Mouse (Mus musculus) kidney, adult 18-20 months (tissue): ENCODE results near the gene Igfbpl1.

Experiments
- DNase-seq: peaks from one replicate; pipeline ENCODE4 v3.0.0; 2021

Gene Igfbpl1

DNA sequence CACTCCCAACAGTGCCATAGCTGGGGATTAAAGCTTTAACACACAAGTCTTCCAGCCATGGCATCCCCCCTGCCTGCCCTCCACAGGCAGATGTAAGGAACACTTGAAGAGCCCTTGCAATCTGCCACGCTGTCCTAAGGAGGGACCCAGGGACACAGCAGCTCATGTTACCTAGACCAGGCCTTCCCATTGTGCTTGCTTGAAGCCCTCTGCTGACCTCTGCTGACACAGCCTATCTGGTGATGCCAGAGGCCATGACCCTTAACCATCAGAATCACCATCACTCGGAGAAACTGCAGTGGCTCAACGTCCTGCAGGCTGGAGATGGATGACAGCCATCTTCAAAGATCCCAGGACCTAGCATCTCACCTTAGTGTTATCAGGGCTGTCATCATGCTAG, 4.7 kb downstream of the Igfbpl1 start:
- no peak for DNase-seq

DNA sequence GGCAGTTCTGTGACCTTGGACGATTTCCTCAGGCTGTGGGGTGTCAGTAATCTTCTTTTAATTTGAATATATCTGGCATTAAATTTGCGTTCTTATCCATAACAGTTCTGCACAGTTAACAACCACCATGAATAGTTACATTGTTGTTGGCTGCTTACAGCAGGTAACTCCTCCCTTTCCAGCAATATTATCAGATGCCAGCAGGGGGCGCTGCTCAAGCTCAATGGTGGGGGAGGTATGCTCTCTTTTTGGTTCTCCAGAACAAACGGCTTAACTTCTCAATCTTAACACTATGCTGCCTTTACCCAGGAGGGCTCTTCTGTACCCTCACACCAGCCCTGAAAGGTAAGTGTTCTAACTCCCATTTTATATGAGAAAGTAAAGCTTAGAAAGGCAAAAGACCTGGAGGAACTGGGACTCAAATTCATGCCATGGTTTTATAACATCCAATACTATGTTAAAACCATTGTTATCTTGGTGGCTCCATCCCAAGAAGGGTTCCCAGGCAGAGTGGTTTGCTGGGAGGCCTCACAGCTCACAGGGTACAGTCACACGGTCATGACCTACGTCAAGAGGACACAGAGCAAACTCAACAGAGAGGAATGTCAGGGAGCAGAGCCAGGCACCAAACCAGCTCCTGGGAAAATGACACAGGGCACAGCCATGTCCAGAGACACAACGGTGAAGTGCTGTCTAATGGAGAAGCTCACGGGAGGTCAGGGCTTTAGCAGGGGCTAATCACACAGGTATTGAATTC, 6.5 kb downstream of the Igfbpl1 start:
- DNase-seq, result peak; percentile 64

DNA sequence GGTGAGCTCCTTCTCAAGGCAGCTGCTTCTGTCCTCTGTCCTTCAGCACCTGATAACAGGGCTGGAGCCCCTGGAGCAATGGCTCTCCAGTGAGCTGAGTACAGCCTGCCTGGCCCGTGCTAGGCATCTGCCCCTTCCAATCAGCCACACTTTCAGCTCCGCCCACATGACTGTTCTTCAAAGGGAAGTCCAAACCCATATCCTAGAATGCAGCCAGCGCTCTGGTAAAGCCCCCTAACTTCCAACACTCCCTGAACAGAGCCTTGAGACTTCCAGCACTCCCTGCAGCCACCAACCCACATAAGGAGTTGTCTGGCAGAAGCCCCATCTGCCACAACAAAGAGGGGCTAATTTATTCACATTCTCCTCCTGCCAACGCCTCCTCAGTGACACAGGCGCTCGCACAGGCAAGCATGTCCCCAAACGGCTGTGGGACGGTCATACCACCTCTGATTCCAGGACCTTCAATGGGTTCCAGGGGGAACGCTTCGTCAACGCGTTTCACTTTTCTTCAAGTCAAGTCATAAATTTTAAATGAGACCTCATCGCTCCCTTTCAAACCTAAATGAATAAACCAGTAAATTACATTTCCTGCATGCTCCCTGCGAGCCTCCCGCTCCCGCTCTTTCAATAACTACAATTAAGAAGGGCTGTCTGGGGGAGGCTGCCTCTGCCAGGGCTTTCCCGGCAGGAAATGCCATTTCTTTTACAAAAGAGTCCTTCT, 7.4 kb downstream of the Igfbpl1 start:
- DNase-seq, result peak; percentile 3

DNA sequence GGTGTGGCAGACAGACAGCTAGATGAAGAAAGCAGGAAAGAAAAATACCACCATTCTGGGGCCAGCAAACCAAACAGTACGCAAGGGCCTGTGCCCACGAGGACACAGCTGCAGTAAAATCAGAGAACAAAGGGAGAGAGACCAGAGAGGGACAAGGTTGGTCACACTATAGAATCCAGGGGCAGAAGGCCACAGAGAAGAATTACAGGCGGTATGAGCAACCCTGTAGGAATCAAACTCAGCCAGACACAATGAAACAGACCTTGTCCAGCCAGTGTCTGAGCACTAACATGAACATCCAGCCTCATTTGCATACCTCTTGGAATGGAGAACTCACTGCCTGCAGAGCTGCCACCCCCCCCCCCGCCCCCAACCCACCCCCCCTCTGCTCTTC, 7.9 kb downstream of the Igfbpl1 start:
- DNase-seq, result no peak

DNA sequence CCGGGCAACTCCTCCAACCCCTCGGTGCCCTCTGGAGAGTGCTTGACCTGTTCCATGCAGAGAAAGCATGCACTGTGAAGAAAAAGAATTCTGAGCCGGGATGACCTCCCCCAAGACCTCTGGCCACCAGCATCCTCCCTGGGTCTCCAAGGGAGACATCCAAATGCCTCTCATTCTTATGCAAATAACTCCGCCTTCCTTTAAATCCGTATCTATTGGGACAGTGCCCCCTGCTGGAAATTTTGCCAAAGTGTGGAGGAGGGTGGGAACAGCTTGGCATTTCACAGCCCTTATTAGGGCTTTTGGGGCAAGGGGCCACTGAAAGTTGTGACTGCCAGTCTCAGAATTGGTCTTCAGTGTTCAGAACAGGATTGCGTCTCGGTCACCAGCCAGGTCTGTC, 11.2 kb downstream of the Igfbpl1 start:
- DNase-seq, result peak; percentile 51

DNA sequence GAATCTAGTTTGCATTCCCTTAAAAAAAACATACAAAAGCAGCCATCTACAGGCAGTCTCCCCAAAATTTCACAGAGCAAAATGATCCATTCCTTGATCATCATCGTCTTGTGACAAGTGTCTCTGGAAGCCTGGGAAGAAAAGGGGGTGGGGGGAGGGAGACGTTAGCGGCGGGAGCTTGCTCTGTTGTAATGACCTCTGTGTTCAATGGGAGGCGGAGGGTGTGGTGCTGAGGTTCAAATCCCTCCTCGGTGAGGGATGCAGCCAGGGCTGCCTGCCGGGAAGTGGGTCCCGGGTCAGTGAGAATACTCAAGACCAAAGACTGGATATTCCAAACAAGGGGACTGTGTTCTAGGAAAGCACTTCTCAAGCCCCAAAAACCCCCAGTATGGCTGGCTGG, 15.5 kb downstream of the Igfbpl1 start:
- DNase-seq, result no peak

DNA sequence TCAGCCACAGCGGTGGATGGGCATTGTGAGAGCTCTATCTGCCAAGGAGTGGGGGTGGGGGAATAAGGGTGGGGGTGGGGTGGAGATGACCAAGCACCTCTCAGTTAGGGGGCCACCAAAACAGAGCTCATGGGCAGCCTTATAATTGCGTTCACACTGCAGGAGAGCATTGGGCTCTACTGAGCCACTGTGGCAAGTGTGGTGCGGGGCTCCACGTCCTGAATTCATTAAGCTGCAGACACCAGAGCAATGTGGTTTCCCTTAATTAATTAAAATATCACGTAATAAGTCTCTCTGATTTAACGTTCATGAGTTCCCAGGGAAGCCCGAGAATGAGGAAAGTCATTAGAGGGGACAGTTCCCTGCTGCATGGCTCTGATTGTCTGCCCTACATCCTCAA, 18.7 kb downstream of the Igfbpl1 start:
- DNase-seq, result no peak

DNA sequence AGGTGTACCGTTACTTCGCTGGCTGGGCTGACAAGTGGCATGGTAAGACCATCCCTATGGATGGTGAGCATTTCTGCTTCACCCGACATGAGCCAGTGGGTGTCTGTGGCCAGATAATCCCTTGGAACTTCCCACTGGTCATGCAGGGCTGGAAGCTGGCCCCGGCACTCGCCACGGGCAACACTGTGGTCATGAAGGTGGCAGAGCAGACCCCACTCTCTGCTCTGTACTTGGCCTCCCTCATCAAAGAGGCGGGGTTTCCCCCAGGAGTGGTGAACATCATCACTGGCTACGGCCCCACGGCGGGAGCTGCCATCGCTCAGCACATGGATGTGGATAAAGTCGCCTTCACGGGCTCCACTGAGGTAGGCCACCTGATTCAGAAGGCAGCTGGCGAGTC, 23.8 kb downstream of the Igfbpl1 start:
- no peak for DNase-seq

DNA sequence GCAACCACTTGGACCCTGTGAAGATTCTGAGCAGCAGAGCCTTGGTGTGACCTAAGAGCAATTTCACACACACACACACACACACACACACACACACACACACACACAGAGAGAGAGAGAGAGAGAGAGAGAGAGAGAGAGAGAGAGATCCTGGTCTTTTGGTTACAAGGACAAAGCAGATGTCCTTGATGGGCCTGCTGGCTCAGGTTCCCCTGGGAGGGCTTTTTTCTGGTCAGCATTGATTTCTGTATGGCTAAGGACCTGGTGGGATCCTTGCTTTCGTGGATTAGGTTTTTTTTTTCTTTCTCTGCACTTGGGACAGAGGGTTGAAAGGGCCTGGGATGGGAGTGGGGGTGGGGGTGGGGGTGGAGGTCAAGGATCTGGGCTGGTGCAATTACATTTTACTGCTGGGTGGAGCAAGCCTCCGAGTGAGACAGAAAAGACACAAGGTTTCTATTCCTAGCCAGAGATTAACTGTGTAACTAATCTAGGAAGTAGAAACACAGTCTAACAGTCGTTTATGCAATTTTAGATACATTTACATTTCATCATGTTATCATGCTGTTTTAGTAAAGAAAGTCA, 26.7 kb downstream of the Igfbpl1 start:
- no peak for DNase-seq

DNA sequence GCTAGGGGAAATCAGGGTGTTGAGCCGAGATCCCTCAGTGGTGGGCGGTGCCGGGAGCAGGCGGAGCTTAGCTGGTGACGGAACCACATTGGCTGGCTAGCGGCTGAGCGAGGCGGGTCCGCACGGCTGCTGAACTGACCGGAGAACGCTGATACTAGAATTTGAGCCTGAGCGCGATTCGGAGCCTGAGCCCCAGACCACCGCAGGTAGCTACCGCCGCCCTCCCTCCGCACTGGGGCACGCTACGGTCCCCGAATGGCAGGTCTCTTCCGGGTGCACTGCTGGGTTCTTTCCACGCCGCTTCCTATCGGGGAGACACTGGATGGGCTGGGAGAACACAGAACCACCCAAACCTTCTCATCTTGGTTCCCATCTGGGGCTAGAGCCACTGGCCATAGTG, 27.8 kb downstream of the Igfbpl1 start, which contains the start of gene Aldh1b1:
TSS of gene Aldh1b1 (plus strand) at position 59 of the 400 bp plus-strand sequence.
- peak; percentile 73 for DNase-seq

DNA sequence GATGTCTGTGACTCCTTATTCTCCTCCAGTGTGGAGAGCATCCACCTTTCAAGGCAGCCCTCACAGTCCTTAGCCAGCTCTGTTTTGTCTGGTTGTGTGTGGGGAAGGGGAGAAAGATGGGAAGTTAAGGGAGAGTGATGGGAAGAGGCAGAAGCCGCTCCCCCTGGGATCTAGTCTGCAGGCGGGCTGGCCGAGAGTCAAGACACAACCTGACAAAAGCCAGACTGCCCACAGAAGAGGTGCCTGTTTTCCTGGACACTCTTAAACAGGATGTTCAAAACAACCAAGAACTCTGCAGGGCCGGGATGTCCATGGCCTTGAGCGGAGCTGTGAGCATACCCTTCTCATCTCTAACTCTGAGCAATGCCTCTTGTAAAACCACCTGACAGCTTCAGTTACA, 30.0 kb downstream of the Igfbpl1 start:
- DNase-seq, result no peak

DNA sequence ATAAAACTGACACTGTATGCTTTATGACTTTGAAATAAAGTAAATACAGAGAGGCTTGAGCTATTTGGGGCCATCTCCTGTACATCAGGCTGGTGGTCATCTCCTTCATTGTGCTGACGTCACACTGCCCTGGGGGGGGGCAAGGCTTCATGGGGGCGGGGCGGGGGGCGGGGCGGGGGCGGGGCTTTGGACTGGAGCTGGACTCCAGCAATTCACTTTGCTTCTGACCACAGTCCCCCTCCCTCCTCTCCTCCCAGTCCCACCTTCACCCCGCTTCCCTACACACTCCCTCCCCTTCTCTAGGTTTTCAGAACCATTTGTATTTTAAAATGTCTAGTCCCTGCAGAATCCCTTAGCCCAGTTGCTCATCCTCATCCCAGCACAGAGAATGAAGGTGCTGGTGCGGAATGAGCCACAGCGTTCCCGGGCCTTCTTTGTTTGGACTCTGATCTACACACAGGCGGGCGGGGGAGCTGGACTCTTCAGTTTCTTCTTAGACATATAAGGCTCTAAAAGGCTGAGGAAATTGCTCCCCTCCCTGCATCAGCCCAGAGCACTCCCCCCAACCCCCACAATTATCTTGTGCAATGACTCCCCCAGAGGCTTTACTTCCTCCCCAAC, 31.4 kb downstream of the Igfbpl1 start:
- peak; percentile 32 for DNase-seq

DNA sequence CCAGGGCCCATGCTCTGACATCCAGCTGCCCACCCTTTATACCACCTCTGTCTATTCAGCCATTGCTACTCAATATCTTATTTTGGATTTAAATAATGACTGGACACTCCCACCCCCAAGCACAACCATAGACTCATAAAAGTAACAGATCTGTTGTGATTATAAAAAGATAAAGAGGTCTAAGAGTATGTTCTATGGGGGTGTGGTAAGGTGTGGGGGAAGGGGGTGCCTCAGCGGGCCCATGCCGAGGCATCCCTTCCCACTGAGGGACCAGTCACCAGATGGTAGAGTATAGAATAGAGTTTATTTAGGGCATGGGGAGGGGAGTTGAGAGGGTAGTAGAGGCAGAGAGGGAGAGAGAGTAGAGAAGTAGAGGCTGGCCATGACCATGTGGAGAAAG, 36.7 kb downstream of the Igfbpl1 start:
- no peak for DNase-seq

DNA sequence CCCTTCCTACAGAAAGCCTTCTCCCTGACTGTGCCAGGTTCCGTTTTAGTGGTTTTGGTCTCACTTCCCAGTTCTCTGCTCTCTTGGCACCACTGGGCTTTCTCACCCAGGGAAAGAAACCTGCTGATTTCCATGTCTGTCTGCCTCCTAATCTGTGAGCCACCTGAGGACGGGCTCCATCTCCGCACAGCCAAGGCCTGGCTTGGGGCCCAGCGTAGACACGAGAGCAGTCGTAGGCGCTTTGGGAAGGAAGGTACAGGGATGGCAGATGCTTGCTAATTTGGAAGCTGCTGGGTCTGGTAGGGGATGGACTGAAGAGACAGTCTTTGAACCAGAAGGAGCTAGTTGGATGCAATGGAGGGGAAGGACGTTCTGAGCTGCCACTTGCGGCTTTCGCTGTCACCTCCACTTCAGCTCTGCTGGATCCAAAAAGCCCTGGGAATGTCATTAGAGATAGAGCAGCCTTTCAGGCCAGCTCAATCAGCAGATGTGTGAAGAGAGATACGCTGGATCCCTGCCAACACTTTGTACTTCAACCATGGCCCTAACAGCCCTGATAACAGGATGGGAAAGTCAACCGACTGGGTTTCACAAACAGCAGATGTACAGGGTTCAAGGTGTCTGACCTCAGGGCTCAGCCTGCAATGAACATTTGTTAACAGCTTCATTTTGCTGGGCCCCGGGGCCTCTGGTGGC, 37.3 kb downstream of the Igfbpl1 start:
- peak; percentile 8 for DNase-seq

DNA sequence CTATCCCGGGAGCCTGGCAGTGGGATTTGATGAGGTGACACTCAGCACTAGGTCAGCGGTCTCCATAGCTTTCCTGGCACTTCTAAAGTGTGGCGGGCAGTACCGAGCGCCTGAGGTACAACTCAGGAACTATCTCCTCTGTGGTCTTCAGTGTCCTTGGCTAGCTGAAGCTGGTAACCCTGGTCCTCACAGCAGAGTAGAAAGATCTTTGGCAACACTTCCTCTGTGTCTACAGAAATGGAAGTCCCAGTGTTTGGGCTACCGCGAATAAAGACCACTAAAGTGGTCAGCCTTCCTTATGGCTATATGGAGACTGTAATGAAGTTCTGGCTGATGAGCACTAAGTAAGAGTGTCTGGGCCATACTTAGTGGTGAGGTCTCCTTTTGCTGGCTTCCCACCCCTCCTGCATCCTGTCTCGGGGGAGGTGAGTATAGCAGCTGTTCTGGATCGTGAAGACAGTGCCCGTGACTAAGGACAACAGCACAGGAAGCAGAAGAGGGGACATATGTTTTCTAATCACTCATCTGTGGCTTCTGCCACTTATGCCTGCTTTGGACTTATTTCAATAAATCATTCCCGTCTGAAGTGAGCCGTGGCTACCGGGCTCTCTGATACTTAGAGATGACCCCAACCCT, 38.2 kb downstream of the Igfbpl1 start:
- DNase-seq, result no peak

DNA sequence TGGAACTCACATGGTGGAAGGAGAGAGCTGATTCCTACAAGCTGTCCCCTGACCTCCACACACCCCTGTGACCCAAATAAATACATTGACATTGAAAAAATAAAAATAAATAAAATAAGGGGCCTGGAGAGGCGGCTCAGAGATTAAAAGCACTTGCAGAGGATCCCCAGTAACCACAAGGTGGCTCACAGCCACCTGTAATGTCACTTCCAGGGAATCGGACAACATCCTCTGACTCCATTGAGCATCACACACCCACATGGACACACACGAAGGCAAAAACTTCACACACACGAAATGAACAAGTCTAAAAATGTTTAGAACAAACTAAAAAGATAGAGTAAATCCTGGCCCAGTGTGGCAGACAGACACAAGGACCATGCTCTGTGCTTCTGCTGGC, 40.0 kb downstream of the Igfbpl1 start:
- DNase-seq, result no peak

DNA sequence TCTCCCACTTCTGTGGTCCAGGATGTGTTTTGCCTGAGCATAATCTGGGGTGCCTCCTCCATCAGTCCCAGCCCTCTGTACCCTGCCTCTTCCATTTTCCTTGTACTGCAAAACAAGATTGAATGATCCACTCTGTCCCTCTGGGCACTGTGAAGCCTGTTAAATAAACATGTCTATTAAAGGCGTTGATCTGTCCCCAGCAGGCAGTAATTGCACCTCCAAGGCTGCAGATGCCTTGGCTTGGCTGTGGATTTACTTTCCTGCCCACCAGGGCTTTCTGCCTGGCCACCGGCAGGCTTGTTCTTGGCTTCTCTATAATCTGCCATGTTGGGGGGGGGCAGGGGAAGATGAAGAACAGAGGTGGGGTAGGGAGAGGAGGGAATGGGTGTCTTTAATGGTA, 40.8 kb downstream of the Igfbpl1 start:
- no peak for DNase-seq

DNA sequence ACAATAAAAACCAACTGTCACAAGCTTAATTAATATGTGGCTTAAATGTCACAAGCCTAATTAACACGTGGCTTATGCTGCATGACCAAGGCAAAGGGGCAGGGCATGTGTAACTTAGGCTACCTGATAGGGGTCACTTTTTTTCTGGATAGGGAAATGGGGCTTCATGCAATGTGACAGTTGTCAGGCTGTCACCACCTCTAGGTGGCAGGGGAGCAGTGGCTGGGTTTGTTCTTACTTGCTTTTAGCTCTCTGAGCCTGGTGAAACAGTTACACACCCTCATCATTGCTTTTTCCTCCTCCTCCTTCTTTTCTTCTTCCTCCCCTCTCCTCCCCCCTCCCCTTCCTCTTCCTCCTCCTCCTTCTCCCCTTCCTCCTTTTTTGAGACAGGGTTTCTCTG, 43.1 kb downstream of the Igfbpl1 start:
- DNase-seq, result no peak

DNA sequence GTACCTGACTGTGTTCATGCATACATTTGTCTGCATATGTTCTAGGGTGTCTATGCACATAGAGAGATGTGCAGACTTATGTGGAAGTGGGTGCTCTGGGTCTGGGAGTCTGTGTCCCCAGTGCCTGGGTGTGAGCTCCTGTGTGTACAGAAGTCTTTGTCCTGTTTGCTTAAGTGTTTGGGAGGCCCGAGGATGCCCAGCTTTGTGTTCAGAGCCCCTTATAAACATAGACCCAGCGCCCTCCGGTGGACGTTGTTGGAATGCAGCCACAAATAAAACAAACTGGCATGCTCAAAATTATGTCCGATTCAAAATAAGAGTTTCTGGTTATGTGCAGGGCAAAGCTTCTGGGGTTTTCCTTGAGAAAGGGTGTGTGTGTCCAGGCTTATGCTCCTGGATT, 55.1 kb downstream of the Igfbpl1 start:
- peak; percentile 49 for DNase-seq

DNA sequence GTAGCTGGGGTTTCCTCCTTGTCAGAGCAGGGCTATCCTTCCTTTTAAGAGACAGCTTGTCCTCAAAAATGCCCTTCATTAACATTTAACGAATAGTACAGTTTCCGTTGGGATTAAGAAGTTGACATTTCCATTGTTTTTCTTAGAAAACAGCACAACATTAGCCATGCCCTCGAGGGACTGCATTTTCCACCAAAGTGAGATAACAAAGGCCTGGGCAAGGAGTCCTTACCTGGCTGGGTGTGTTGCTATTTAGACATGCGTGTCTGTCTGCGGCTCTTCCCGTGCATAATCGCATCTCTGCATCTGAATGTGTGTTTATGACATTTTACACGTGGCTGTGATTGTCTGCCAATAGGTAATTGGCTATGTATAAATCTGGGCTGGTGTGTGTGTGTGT, 55.5 kb downstream of the Igfbpl1 start:
- DNase-seq, result no peak

DNA sequence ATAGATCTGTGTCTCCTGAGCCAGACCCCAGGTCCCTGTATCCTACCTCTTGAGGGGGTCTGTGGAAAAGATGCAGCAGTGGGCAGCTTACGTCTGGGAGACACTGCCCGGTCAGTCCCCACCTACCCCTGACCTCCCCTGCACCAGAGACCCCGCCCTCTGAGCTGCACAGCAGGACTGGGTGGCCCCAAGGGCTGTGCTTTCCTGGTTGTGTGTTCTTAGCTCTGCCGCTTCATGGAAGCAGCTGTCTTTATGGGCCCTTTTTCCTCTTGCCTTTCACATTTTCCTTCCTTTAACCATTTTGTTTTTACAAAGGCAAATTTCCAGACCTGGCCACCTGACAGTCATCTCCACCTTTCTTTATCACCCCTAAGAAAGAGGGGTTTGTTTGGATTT, 56.1 kb downstream of the Igfbpl1 start:
- DNase-seq, result no peak

DNA sequence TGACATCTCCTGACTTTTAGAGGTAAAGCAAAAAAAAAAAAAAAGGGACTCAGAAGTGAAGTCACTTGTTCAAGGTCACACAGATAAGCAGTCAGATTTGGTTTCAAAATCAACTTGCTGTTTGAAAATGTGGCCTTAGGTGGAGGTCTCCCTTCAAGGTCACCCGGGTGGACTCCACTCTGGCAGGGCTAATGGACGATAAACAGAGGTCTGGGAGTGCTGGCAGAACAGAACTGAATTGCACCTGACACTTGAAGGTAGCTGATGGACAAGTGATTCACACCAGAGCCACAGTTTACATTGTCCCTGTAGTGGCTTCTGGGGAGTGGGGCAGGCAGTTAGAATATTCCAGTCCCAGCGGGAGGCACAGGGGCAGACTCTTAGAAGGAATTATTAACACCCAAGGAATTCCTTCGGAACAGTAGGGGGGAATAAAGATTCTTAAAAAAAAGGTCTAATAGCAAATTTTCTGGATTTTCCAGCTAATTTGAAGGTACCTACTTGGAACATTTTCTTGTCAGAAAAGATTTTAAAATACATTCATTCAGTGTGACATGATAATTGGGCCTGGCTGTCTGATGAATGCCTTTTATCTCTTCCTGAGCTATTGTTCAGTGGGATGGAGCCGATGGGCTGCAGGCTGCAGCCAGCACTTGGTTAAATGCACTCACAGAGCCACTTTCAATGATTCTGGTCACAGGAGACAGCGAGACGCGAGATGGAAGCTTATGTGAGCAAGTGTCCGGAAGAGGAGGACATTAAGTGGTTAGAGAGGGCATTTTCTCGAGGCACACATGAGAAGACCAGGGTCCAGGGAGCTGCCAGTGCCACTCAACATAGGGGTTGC, 56.7 kb downstream of the Igfbpl1 start:
- DNase-seq, result no peak
